Mouse (Mus musculus): ENCODE results near the gene Phlda1. TPM values are rescaled to one million over a fixed set of nuclear protein-coding genes. Genes with fewer than 3 reads are reported as not detected.
A peak's percentile ranks its signal among the peaks of the same experiment; 100 is the strongest.

The Phlda1 gene
- total and polyA plus RNA-seq, 3 experiments, result 2.6 to 43.1 (median 17.4) TPM

GRCm38 (mm10) chr10:111499892-111500291, 6.2 kb upstream of the Phlda1 start:
- H3K4me3 ChIP-seq (ENCODE audit: low read depth, low read length), result no peak overlapping the region
- TF ChIP-seq POLR2AphosphoS5 (IDR thresholded peaks at IDR 0.05; ENCODE audit: insufficient replicate concordance, low read depth, low read length) (no peak), TAL1 (conservative IDR thresholded peaks at IDR 0.05; ENCODE audit: low read depth, low read length) (no peak), CTCF (IDR thresholded peaks at IDR 0.05; ENCODE audit: low read depth, low read length) (no peak), GATA2 (IDR thresholded peaks at IDR 0.05; ENCODE audit: borderline replicate concordance, low read depth, low read length) (no peak), GATA1 (IDR thresholded peaks at IDR 0.05; ENCODE audit: borderline replicate concordance, low read length) (no peak)
- H3K27me3 ChIP-seq (ENCODE audit: insufficient read depth, low read length), result no peaks in the 10 kb centered on the region
- no peak for DNase-seq (ENCODE audit: low spot score)
- H3K4me1 ChIP-seq (ENCODE audit: insufficient read depth, low read depth, low read length), result peaks cover 10% of the 10 kb centered on the region
- peaks cover 34% of the 10 kb centered on the region for H3K36me3 ChIP-seq (replicated peaks)
- H3K9me3 ChIP-seq (replicated peaks), result no peaks in the 10 kb centered on the region
- no peak for ATAC-seq (ENCODE audit: extremely low read depth, insufficient number of reproducible peaks, low FRiP score, poor library complexity, severe bottlenecking)

GRCm38 (mm10) chr10:111503071-111503470, 3.0 kb upstream of the Phlda1 start:
- DNase-seq (ENCODE audit: low spot score), result no peak
- H3K36me3 ChIP-seq (replicated peaks), result peaks cover 8% of the 10 kb centered on the region
- ATAC-seq (ENCODE audit: extremely low read depth, insufficient number of reproducible peaks, low FRiP score, poor library complexity, severe bottlenecking), result 0 out of 2 replicates have a peak, but pooled peaks have one; percentile 16
- H3K27me3 ChIP-seq (ENCODE audit: insufficient read depth, low read length), result no peaks in the 10 kb centered on the region
- no peak overlapping the region for H3K4me3 ChIP-seq (ENCODE audit: low read depth, low read length)
- TF ChIP-seq CTCF (IDR thresholded peaks at IDR 0.05; ENCODE audit: low read depth, low read length), result peak; percentile 77
- no peak for TF ChIP-seq TAL1 (conservative IDR thresholded peaks at IDR 0.05; ENCODE audit: low read depth, low read length)
- no peak for TF ChIP-seq GATA2 (IDR thresholded peaks at IDR 0.05; ENCODE audit: borderline replicate concordance, low read depth, low read length)
- TF ChIP-seq GATA1 (IDR thresholded peaks at IDR 0.05; ENCODE audit: borderline replicate concordance, low read length), result no peak
- no peak for TF ChIP-seq POLR2AphosphoS5 (IDR thresholded peaks at IDR 0.05; ENCODE audit: insufficient replicate concordance, low read depth, low read length)
- no peaks in the 10 kb centered on the region for H3K9me3 ChIP-seq (replicated peaks)
- peaks cover 36% of the 10 kb centered on the region for H3K4me1 ChIP-seq (ENCODE audit: insufficient read depth, low read depth, low read length)

- TF ChIP-seq POLR2AphosphoS5 (IDR thresholded peaks at IDR 0.05; ENCODE audit: insufficient replicate concordance, low read depth, low read length) (no peak), TAL1 (conservative IDR thresholded peaks at IDR 0.05; ENCODE audit: low read depth, low read length) (no peak)
- ATAC-seq (ENCODE audit: extremely low read depth, insufficient number of reproducible peaks, low FRiP score, poor library complexity, severe bottlenecking), result no peak
- peaks cover 2% of the 10 kb centered on the region for H3K36me3 ChIP-seq (replicated peaks)
- H3K4me1 ChIP-seq (ENCODE audit: insufficient read depth, low read depth, low read length), result peaks cover 38% of the 10 kb centered on the region
- DNase-seq (ENCODE audit: low spot score), result no peak
- no peak overlapping the region for H3K4me3 ChIP-seq (ENCODE audit: low read depth, low read length)
- no peaks in the 10 kb centered on the region for H3K9me3 ChIP-seq (replicated peaks)
- H3K27me3 ChIP-seq (ENCODE audit: insufficient read depth, low read length), result no peaks in the 10 kb centered on the region
These were observed 2.4 kb upstream of the Phlda1 start for GRCm38 (mm10) chr10:111503716-111504115.

GRCm38 (mm10) chr10:111504606-111505005, 1.5 kb upstream of the Phlda1 start:
- no peak for DNase-seq (ENCODE audit: low spot score)
- TF ChIP-seq GATA2 (IDR thresholded peaks at IDR 0.05; ENCODE audit: borderline replicate concordance, low read depth, low read length) (no peak), POLR2AphosphoS5 (IDR thresholded peaks at IDR 0.05; ENCODE audit: insufficient replicate concordance, low read depth, low read length) (no peak), GATA1 (IDR thresholded peaks at IDR 0.05; ENCODE audit: borderline replicate concordance, low read length) (no peak), CTCF (IDR thresholded peaks at IDR 0.05; ENCODE audit: low read depth, low read length) (no peak), TAL1 (conservative IDR thresholded peaks at IDR 0.05; ENCODE audit: low read depth, low read length) (no peak)
- no peak for ATAC-seq (ENCODE audit: extremely low read depth, insufficient number of reproducible peaks, low FRiP score, poor library complexity, severe bottlenecking)
- Histone ChIP-seq H3K36me3 (replicated peaks) (peaks cover 7% of the 10 kb centered on the region), H3K27me3 (ENCODE audit: insufficient read depth, low read length) (no peaks in the 10 kb centered on the region), H3K4me3 (ENCODE audit: low read depth, low read length) (no peak overlapping the region), H3K9me3 (replicated peaks) (no peaks in the 10 kb centered on the region), H3K4me1 (ENCODE audit: insufficient read depth, low read depth, low read length) (peaks cover 47% of the 10 kb centered on the region)

GRCm38 (mm10) chr10:111505406-111505805, 680 bp upstream of the Phlda1 start:
- H3K4me1 ChIP-seq (ENCODE audit: insufficient read depth, low read depth, low read length), result peaks cover 50% of the 10 kb centered on the region
- TF ChIP-seq GATA1 (IDR thresholded peaks at IDR 0.05; ENCODE audit: borderline replicate concordance, low read length) (no peak), TAL1 (conservative IDR thresholded peaks at IDR 0.05; ENCODE audit: low read depth, low read length) (no peak), GATA2 (IDR thresholded peaks at IDR 0.05; ENCODE audit: borderline replicate concordance, low read depth, low read length) (no peak), POLR2AphosphoS5 (IDR thresholded peaks at IDR 0.05; ENCODE audit: insufficient replicate concordance, low read depth, low read length) (no peak), CTCF (IDR thresholded peaks at IDR 0.05; ENCODE audit: low read depth, low read length) (no peak)
- H3K4me3 ChIP-seq (ENCODE audit: low read depth, low read length), result peak overlapping the region; percentile 94; the same call in 1 of the 2 replicates

GRCm38 (mm10) chr10:111506926-111507459, 907 bp downstream of the Phlda1 start:
- peaks cover 52% of the 10 kb centered on the region for H3K4me1 ChIP-seq (ENCODE audit: insufficient read depth, low read depth, low read length)
- DNase-seq (ENCODE audit: low spot score) (peak; percentile 26), ATAC-seq (ENCODE audit: extremely low read depth, insufficient number of reproducible peaks, low FRiP score, poor library complexity, severe bottlenecking) (no peak)
- H3K27me3 ChIP-seq (ENCODE audit: insufficient read depth, low read length), result no peaks in the 10 kb centered on the region
- peak overlapping the region; percentile 94 for H3K4me3 ChIP-seq (ENCODE audit: low read depth, low read length)
- TF ChIP-seq TAL1 (conservative IDR thresholded peaks at IDR 0.05; ENCODE audit: low read depth, low read length) (no peak), CTCF (IDR thresholded peaks at IDR 0.05; ENCODE audit: low read depth, low read length) (no peak), GATA2 (IDR thresholded peaks at IDR 0.05; ENCODE audit: borderline replicate concordance, low read depth, low read length) (no peak), POLR2AphosphoS5 (IDR thresholded peaks at IDR 0.05; ENCODE audit: insufficient replicate concordance, low read depth, low read length) (no peak), GATA1 (IDR thresholded peaks at IDR 0.05; ENCODE audit: borderline replicate concordance, low read length) (no peak)
- H3K36me3 ChIP-seq (replicated peaks), result peaks cover 7% of the 10 kb centered on the region
- no peaks in the 10 kb centered on the region for H3K9me3 ChIP-seq (replicated peaks)

More at GRCm38 (mm10) chr10:111505406-111505805, 680 bp upstream of the Phlda1 start:
- no peak for DNase-seq (ENCODE audit: low spot score)
- Histone ChIP-seq H3K9me3 (replicated peaks) (no peaks in the 10 kb centered on the region), H3K36me3 (replicated peaks) (peaks cover 7% of the 10 kb centered on the region), H3K27me3 (ENCODE audit: insufficient read depth, low read length) (no peaks in the 10 kb centered on the region)
- no peak for ATAC-seq (ENCODE audit: extremely low read depth, insufficient number of reproducible peaks, low FRiP score, poor library complexity, severe bottlenecking)

Data from G1E (cell line).